Mouse (Mus musculus) bone marrow macrophage, adult 2 months (primary cell): ENCODE results near the gene Stradb.
A peak's percentile ranks its signal among the peaks of the same experiment; 100 is the strongest.

Experiments
- CTCF ChIP-seq: IDR thresholded peaks from 2 replicates; pipeline ENCODE4 v1.5.1; 2012; ENCODE audit warnings: low read depth, mild to moderate bottlenecking, low read length, moderate library complexity
- POLR2A ChIP-seq: IDR thresholded peaks from 2 replicates; pipeline ENCODE4 v1.6.1; 2012; ENCODE audit warnings: mild to moderate bottlenecking, low read depth, low read length, borderline replicate concordance

DNA sequence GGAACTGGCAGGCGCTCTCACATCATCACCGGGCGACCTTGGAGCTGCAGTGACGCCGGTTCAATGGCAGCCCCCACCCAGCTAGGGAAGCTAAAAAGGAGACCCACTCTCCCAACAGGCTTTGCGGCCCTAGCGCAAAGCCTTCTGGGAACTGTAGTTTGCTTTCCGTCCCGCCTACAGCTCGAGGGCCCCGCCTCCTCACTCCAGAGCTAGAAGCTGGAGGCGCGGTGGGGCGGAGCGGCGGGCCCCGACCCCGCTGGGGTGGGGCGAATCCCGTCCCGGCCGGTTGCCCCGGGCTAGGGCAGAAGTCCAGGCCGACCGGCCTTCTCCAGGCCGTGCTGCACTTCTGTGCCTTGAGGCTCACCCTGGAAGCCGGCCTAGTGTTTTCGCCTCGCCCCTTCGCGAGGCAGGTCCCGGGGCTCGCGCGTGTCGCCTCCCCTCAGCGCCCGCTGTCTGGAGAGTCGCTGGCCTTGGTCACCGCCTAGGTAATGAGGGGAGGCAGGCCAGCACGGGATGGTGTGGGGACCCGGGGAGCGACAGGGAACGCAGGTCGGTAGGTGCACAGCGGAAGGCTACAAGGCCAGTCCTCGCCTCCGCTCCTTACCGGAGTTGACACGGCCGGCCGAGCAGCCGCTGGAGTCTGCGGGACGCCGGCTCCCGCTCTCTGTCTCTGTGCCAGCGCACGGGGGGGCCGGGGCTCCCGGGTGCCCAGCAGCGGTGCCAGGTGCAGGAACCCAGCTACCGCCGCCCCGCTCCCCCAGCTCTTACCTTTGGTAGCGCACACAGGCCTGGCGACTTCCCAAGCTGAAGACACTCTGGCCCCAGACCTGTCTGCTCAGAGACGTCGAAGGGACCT, at the start of gene Stradb, which contains the start of gene Trak2:
- peak; percentile 56 for TF ChIP-seq POLR2A
- no peak for TF ChIP-seq CTCF
